Mouse (Mus musculus) adrenal gland, postnatal 14 days (tissue): Measurements from ENCODE around the gene Vsig2. TPM values are rescaled to one million over a fixed set of nuclear protein-coding genes. Genes with fewer than 3 reads are reported as not detected.

Experiments used
- DNase-seq: peaks from one replicate; pipeline ENCODE4 v3.0.0; 2021; ENCODE audit warnings: mixed read lengths
- total RNA-seq: library from RNA; stranded (reverse); gene quantifications from 2 replicates; pipeline ENCODE4 v1.2.3, GENCODE M21; 2021

Vsig2 gene
- total RNA-seq, 1 experiment from 2014 or later: 5.2 TPM

DNA sequence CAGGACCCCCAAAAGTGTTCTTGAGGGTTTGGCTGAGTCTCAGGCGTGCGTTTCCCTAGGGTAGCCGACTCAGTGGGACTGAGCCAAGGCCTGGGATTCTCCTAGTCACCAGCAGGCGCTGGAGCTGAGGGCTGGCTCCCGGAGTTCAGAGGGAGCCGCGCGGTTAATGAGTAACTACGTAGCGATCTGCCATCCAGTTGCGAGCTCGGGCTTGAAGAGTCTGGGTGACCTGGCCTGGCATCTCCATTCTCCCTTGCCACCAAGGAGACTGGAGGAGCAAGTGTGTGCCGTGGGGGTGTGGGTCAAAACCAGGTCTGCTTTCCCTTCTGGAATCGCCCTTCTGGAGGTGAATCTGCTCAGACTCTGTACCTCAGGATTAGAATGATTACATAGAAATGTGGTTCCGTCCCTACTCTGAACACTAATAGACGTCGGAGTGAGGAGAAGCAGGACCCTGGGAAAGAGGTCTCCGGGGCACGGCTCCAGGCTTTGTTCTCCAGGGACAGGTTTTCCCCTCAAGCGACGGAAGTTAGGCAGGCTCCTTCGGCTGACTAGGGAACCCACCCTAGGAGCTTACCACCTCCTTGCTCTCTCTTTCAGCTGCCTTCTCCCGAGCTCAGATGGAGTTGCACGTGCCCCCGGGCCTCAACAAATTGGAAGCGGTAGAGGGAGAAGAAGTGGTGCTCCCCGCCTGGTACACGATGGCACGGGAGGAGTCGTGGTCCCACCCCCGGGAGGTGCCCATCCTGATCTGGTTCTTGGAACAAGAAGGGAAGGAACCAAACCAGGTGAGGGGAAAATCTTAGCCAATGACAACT is 8.0 kb upstream of the Vsig2 start:
- peak; percentile 82 for DNase-seq

GRCm38 (mm10) chr9:37536851-37537250 is 2.2 kb upstream of the Vsig2 start:
- peak; percentile 32 for DNase-seq

DNA sequence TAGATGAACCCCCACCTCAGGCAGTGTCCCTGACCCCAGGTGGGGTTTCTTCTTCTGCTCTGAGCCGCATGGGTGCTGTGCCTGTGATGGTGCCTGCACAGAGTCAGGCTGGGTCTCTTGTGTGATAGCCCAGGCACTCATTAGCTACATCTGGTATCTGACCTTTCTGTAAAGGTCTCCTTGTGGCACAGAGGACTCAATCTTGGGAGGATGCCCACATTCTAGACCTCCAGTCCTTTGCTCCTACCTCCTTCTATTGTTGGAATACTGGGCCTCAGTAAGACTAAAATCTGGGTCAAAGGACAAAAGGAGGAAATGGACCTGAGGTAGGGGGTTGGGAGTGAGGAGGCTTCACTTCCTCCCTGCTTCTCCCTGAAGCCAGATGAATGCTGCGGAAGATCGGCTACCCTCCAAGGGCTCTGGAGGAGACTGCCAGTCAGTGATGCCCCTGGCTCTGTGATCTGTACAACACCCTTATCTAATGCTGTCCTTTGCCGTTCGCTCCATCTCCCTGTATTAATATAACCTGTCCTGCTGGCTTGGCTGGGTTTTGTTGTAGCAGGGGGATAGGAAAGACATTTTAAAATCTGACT is 1.3 kb upstream of the Vsig2 start:
- DNase-seq: no peak

- no peak for DNase-seq
These were observed 1.2 kb downstream of the Vsig2 start for GRCm38 (mm10) chr9:37540226-37540625.

- DNase-seq: no peak
These were observed 1.9 kb downstream of the Vsig2 start for GRCm38 (mm10) chr9:37540701-37541575.

- DNase-seq: no peak
These were observed 3.0 kb downstream of the Vsig2 start for GRCm38 (mm10) chr9:37541851-37542642.

- DNase-seq: no peak
These were observed 4.9 kb downstream of the Vsig2 start for GRCm38 (mm10) chr9:37543869-37544440.

- peak; percentile 81 for DNase-seq
These were observed 5.6 kb downstream of the Vsig2 start for GRCm38 (mm10) chr9:37544447-37545165.

GRCm38 (mm10) chr9:37545166-37545610 is 6.1 kb downstream of the Vsig2 start:
- DNase-seq: no peak

- no peak for DNase-seq
These were observed 6.9 kb downstream of the Vsig2 start for GRCm38 (mm10) chr9:37545847-37546452.

- DNase-seq: no peak
These were observed 7.8 kb downstream of the Vsig2 start for GRCm38 (mm10) chr9:37546889-37547288.

DNA sequence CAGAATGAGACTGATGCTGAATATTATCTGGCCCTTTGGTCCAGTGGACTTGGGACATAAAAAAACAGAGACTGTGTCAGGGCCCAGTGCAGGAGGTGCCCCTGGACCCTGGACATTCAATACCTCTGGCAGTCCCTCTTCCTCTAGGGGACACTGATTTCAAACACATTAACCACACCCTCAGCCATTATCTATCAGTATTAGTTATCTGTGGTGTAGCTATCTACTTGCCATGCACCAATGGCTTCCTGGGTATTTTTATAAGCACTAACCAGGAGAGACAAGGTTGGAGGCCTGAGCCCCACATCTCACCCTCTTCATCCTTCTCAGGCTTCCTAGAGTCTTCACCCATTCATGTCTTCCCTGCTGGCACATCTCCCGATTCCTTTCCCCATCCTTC is 11.4 kb downstream of the Vsig2 start:
- DNase-seq: no peak

GRCm38 (mm10) chr9:37551751-37552531 is 12.9 kb downstream of the Vsig2 start:
- no peak for DNase-seq

GRCm38 (mm10) chr9:37552536-37553293 is 13.7 kb downstream of the Vsig2 start, which contains the start of gene Nrgn:
TSS of gene Nrgn (minus strand) at chr9:37552904.
- DNase-seq: peak; percentile 90

- no peak for DNase-seq
These were observed 15.2 kb downstream of the Vsig2 start for GRCm38 (mm10) chr9:37554279-37554678.

GRCm38 (mm10) chr9:37554838-37555748 is 16.0 kb downstream of the Vsig2 start, which contains the start of gene Siae:
TSS of gene Siae (plus strand) at chr9:37555698.
- DNase-seq: no peak

DNA sequence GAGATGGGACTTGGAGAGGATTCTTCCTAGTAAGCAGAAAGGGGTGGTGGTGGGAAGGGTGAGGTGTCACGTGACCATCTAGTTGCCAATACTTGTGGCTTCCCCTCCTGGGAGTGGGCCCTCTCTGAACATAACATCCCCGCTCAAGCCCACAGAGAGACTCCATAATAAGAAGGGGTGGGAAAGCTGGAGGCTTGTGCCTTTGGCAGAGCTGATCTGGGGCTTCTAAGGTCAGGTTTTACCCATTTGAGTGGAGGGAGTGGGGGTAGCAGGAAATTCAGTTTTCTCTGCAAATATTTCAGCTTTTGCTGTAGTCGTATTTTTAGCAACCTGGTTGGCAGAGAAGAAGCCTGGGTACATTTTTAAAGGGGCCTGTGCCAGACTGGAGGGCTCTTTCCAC is 17.3 kb downstream of the Vsig2 start:
- DNase-seq: no peak
